Mouse (Mus musculus): ENCODE measurements around the gene Cdk8.

GRCm38 (mm10) chr5:146281884-146282579 is 51.0 kb downstream of the Cdk8 start:
- TF ChIP-seq CTCF (conservative IDR thresholded peaks at IDR 0.05; ENCODE audit: low read length), result no peak
- no peak for TF ChIP-seq NANOG (IDR thresholded peaks at IDR 0.05; ENCODE audit: borderline replicate concordance, low read length)
